Comparison of ENCODE assay signal across 24 mouse cellular contexts in the genomic region with DNA sequence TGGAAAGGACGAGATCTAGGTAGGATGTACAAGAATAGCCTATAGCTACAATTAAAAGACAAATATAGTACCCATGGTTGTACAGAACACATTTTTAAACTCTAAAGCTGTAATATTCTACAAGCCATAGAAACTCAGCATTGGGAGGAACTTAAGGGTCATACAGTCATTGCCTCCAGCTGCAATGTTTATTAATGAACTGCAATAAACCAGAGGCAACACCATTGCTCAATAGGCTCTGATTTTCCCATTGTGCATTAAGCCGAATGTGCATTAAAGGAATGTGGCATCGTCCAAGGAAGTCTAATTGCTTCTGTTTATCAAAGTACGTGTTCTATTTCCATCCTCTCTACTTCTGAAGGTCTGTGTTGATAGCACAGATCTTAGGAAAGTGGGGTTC.
"Had no signal": no experiment of that assay in that cellular context is flagged by ENCODE, and none has a peak within 500 bp of the region (broad histone marks: within the 10 kb centered on the region; RNA-seq: fewer than 3 reads in every experiment).

No protein-coding gene starts in this region.

- ATAC-seq: hindbrain, postnatal 0 days; intestine, embryonic 16.5 days had no signal

- DNase-seq: gastrocnemius, postnatal 14 days; gastrocnemius, postnatal 36 days; heart, adult 2 months; heart, postnatal 14 days; heart, postnatal 36 days; kidney, adult 11 months; kidney, adult 2 months; kidney, adult 9 months; kidney, postnatal 14 days; kidney, postnatal 36 days; layer of hippocampus, adult 9-11 months; layer of hippocampus, postnatal 36 days; left cerebral cortex, postnatal 4 days had no signal

- H3K4me2 ChIP-seq: heart, embryonic 11.5 days; heart, embryonic 13.5 days; heart, embryonic 15.5 days; hindbrain, embryonic 13.5 days; hindbrain, embryonic 15.5 days; kidney, embryonic 15.5 days; limb, embryonic 13.5 days; limb, embryonic 15.5 days had no signal

- H3K27ac ChIP-seq: heart, adult 2 months; heart, embryonic 13.5 days; heart, embryonic 15.5 days; hindbrain, embryonic 13.5 days; hindbrain, embryonic 15.5 days; hindbrain, postnatal 0 days; kidney, embryonic 15.5 days; kidney, postnatal 0 days; limb, embryonic 13.5 days; limb, embryonic 15.5 days had no signal

- H3K4me1 ChIP-seq: hindbrain, embryonic 13.5 days; hindbrain, embryonic 15.5 days; kidney, embryonic 15.5 days had no signal

- H3K9me3 ChIP-seq: heart, embryonic 13.5 days; heart, embryonic 15.5 days; hindbrain, embryonic 13.5 days; hindbrain, embryonic 15.5 days; kidney, embryonic 15.5 days; limb, embryonic 13.5 days; limb, embryonic 15.5 days had no signal

- H3K27me3 ChIP-seq: heart, embryonic 13.5 days; heart, embryonic 15.5 days; hindbrain, embryonic 13.5 days; hindbrain, embryonic 15.5 days; kidney, embryonic 15.5 days; limb, embryonic 13.5 days; limb, embryonic 15.5 days had no signal

- H3K4me3 ChIP-seq: heart, adult 2 months; heart, embryonic 13.5 days; heart, embryonic 15.5 days; hindbrain, embryonic 13.5 days; hindbrain, embryonic 15.5 days; kidney, embryonic 15.5 days; limb, embryonic 13.5 days; limb, embryonic 15.5 days had no signal

- H3K9ac ChIP-seq: heart, embryonic 13.5 days; heart, embryonic 15.5 days; hindbrain, embryonic 13.5 days; hindbrain, embryonic 15.5 days; kidney, embryonic 15.5 days; limb, embryonic 13.5 days; limb, embryonic 15.5 days had no signal

- H3K36me3 ChIP-seq: heart, embryonic 13.5 days; heart, embryonic 15.5 days; hindbrain, embryonic 13.5 days; hindbrain, embryonic 15.5 days; kidney, embryonic 15.5 days; limb, embryonic 13.5 days; limb, embryonic 15.5 days had no signal
